Mouse (Mus musculus) kidney, adult 8-10 months (tissue): Measurements from ENCODE around the gene Tcn2.

Experiments
- DNase-seq, 2 experiments: peaks; one replicate each; pipeline ENCODE4 v3.0.0; 2022

The Tcn2 gene

GRCm38 (mm10) chr11:3893970-3894369, 38.0 kb downstream of the Tcn2 start:
- no peak for DNase-seq

DNA sequence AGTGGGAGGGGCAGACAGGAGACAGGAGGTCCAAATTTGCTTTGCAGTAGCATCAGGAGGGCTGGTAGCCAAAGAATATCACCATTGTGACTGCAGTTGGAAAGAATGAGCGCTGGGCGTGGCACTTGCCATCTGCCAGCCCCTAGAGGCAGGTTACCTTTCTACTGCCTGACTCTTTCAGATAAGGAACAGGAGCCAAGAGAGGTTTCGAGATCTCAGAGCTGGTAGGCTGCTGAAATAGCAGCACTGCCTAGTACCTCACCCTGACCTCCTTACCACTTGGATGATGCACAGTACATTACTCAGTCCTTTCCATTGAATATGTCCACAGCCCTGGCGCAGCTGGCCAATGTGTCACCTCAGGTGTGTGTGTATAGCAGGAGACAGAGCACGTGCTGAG, 44.6 kb downstream of the Tcn2 start:
- DNase-seq: no peak

GRCm38 (mm10) chr11:3883711-3884110, 48.2 kb downstream of the Tcn2 start:
- DNase-seq: no peak

GRCm38 (mm10) chr11:3879836-3880235, 52.1 kb downstream of the Tcn2 start:
- peak; percentile 54 to 87 for DNase-seq

DNA sequence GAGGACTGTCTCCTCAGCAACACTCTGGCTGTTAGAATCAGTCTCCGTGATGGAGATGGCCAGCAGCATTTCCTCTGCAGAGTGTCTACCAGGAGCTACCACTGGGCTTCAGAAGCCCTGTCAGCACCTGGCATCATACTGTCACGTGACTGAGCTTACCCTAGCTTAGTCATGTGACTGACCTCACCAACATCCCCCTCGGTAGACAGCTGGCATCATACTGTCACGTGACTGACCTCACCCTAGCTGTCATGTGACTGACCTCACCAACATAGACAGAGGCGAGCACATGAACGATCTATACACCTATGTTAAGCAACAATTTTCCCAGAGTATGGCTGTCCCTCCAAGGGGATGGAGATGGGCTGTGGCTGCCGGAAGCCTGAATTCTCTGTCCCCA, 53.3 kb downstream of the Tcn2 start:
- no peak for DNase-seq

GRCm38 (mm10) chr11:3876419-3876818, 55.5 kb downstream of the Tcn2 start:
- DNase-seq: no peak
